Mouse (Mus musculus) liver, embryonic 12.5 days (tissue): Measurements from ENCODE around the gene Serac1. TPM values are rescaled to one million over a fixed set of nuclear protein-coding genes. Genes with fewer than 3 reads are reported as not detected.

Source experiments
- ATAC-seq: fragments of 200-750 bp; cut with Nextera tagmentation; 2 replicates; pipeline ENCODE4 v1.8.0; 2017; ENCODE audit warnings: moderate number of reproducible peaks, mild to moderate bottlenecking, moderate library complexity
- H3K27ac ChIP-seq: fragments of 300-500 bp; sonication (generic); 2 replicates; pipeline ENCODE4 v1.5.1; 2016; ENCODE audit warnings: mild to moderate bottlenecking
- H3K27me3 ChIP-seq: fragments of 300-500 bp; sonication (generic); replicated peaks from 2 replicates; pipeline ENCODE4 v1.6.1; 2016; ENCODE audit warnings: mild to moderate bottlenecking, moderate library complexity
- H3K36me3 ChIP-seq: fragments of 300-500 bp; sonication (generic); 2 replicates; pipeline ENCODE4 v1.6.1; 2016; ENCODE audit warnings: mild to moderate bottlenecking, moderate library complexity
- H3K4me1 ChIP-seq: fragments of 300-500 bp; sonication (generic); 2 replicates; pipeline ENCODE4 v1.6.1; 2016
- H3K4me2 ChIP-seq: fragments of 300-500 bp; sonication (generic); 2 replicates; pipeline ENCODE4 v1.6.1; 2016; ENCODE audit warnings: mild to moderate bottlenecking, moderate library complexity
- H3K4me3 ChIP-seq: fragments of 300-500 bp; sonication (generic); 2 replicates; pipeline ENCODE4 v1.5.1; 2016; ENCODE audit warnings: mild to moderate bottlenecking, moderate library complexity
- H3K9ac ChIP-seq: fragments of 300-500 bp; sonication (generic); 2 replicates; pipeline ENCODE4 v1.6.1; 2016; ENCODE audit warnings: mild to moderate bottlenecking, moderate library complexity
- H3K9me3 ChIP-seq: fragments of 300-500 bp; sonication (generic); replicated peaks from 2 replicates; pipeline ENCODE4 v1.6.1; 2016; ENCODE audit warnings: mild to moderate bottlenecking, moderate library complexity
- WGBS: fragments of 180-500 bp; shearing (Covaris S2); methylation state at CpG from one replicate; pipeline ENCODE4 v1.1.7; 2016; ENCODE audit not compliant: insufficient replicate concordance; 5-methylcytosine and 5-hydroxymethylcytosine counted together
- polyA plus RNA-seq: library from polyadenylated mRNA; unstranded; fragments of >200 nt; fragmentation: Nextera tagmentation; extraction: Ambion mirVana; gene quantifications from 2 replicates; pipeline ENCODE4 v1.2.1, GENCODE M21; 2016

Serac1 gene
- polyA plus RNA-seq, 1 experiment from 2014 or later = 2.2 TPM

DNA sequence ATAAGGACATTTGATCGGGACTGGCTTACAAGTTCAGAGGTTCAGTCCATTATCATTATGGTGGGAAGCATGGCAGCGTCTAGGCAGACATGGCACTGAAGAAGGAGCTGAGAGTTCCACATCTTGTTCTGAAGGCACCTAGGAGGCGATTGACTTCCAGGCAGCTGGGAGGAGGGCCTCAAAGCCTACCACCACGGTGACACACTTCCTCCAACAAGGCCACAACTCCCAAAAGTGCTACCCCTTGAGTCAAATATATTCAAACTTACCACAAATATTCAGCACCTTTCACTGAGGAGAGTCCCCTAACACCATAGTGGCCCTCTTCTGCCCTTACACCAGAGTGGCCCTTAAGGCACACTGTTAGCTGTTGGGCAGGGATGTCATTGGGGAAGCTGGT, 64.6 kb downstream of the Serac1 start:
- Histone ChIP-seq H3K4me2 (no peak overlapping the region), H3K27ac (no peak overlapping the region), H3K27me3 (no peaks in the 10 kb centered on the region), H3K4me1 (peaks cover 20% of the 10 kb centered on the region), H3K9me3 (no peaks in the 10 kb centered on the region), H3K9ac (no peak overlapping the region), H3K4me3 (no peak overlapping the region), H3K36me3 (0 out of 2 replicates have a peak, but pooled peaks cover 4% of the 10 kb centered on the region)
- WGBS = 48% methylated on average over 4 of the region's 4 CpGs
- no peak for ATAC-seq

DNA sequence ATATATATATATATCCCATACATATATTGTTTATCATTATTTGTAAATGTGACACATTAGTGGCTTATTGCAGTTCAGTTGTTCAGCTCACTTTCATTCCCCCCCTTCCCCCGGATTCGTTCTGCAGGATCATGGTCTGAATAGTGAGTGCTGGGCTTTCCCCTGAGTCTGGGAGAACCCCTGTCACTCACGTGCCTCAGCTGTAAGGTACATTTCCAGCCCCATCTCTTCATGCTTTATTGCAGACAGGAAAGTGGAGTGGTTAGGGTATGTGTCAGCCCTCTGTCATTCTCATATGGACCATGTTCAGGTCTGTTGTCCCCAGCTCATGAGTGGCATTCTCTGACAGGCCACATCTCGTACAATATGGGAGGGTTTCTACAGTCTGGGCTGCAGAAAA, 66.5 kb downstream of the Serac1 start:
- ATAC-seq = no peak
- no peak overlapping the region for H3K27ac ChIP-seq
- H3K9me3 ChIP-seq = no peaks in the 10 kb centered on the region
- H3K4me3 ChIP-seq = no peak overlapping the region
- H3K27me3 ChIP-seq = no peaks in the 10 kb centered on the region
- H3K36me3 ChIP-seq = peaks cover 4% of the 10 kb centered on the region; the same call in 1 of the 2 replicates
- H3K9ac ChIP-seq = no peak overlapping the region
- peaks cover 24% of the 10 kb centered on the region for H3K4me1 ChIP-seq
- no peak overlapping the region for H3K4me2 ChIP-seq
- 67% methylated on average over 4 of the region's 4 CpGs for WGBS

DNA sequence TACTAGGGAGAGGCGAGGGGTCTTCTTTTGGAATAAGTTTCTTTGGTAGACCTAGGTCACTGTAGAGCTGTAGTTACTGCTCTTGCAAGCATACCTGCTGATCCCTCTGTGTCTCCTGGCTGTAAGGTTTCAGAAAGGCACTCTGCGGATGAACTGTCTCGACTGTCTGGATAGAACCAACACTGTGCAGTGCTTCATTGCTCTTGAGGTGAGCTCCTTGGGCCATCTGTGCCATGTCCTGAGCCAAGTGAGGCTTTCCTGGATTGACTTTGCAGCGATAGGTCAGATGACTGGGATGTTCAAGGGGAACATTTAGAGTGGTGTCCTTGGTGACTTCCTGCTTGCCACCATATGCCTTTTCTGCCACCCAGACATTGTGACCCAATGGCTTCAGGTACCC, 69.9 kb downstream of the Serac1 start:
- H3K27me3 ChIP-seq = no peaks in the 10 kb centered on the region
- 82% methylated on average over 4 of the region's 4 CpGs for WGBS
- H3K27ac ChIP-seq = no peak overlapping the region
- H3K4me1 ChIP-seq = peaks cover 29% of the 10 kb centered on the region
- no peaks in the 10 kb centered on the region for H3K9me3 ChIP-seq
- no peak for ATAC-seq
- no peak overlapping the region for H3K4me2 ChIP-seq
- H3K36me3 ChIP-seq = peaks cover 4% of the 10 kb centered on the region; the same call in 1 of the 2 replicates
- H3K4me3 ChIP-seq = no peak overlapping the region
- H3K9ac ChIP-seq = no peak overlapping the region

DNA sequence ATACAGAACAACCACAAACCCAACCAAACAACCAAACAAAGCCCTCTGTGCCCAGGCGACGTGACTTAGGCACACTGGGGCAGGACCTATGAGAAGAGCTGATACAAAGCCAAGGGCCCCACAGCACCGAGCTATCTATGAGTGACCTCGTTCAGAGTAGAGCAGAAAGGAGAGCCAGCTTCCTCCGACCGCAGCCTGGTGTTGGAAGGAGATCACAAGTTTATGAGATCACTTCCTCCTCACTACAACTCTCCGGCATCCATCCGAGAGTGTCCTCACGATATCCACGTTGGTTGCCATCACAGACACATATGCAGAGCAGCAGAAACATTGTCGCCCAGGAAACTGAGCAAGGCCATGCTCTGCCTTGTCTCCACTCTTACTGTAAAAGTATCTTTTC, 71.0 kb downstream of the Serac1 start:
- Histone ChIP-seq H3K4me1 (peaks cover 29% of the 10 kb centered on the region), H3K9me3 (no peaks in the 10 kb centered on the region), H3K27ac (0 out of 2 replicates have a peak overlapping the region, but pooled peaks have one; percentile 21), H3K9ac (no peak overlapping the region), H3K36me3 (peaks cover 4% of the 10 kb centered on the region; the same call in 1 of the 2 replicates), H3K4me3 (no peak overlapping the region), H3K4me2 (no peak overlapping the region), H3K27me3 (no peaks in the 10 kb centered on the region)
- 14% methylated on average over 11 of the region's 11 CpGs for WGBS
- no peak for ATAC-seq

DNA sequence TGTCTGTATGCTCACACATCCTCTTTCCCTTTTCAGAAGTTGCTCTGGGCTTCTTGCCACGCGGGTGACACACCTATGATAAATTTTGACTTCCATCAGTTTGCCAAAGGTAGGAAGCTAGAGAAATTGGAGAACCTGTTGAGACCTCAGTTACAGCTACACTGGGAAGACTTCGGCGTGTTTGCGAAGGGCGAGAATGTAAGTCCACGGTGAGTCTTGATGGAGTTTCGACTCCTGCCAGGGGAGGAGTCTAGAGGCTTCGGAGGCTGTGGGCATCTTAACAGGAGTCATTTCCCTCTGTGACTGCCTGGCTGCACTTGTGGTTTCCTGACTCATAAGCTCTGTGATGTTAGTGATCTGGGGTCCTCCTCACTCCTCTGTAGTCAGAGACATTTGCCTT, 71.6 kb downstream of the Serac1 start:
- no peak for ATAC-seq
- Histone ChIP-seq H3K9me3 (no peaks in the 10 kb centered on the region), H3K4me2 (no peak overlapping the region), H3K27ac (no peak overlapping the region), H3K27me3 (no peaks in the 10 kb centered on the region), H3K36me3 (peaks cover 4% of the 10 kb centered on the region; the same call in 1 of the 2 replicates), H3K9ac (no peak overlapping the region), H3K4me3 (no peak overlapping the region), H3K4me1 (peaks cover 29% of the 10 kb centered on the region)
- WGBS = 29% methylated on average over 9 of the region's 9 CpGs

DNA sequence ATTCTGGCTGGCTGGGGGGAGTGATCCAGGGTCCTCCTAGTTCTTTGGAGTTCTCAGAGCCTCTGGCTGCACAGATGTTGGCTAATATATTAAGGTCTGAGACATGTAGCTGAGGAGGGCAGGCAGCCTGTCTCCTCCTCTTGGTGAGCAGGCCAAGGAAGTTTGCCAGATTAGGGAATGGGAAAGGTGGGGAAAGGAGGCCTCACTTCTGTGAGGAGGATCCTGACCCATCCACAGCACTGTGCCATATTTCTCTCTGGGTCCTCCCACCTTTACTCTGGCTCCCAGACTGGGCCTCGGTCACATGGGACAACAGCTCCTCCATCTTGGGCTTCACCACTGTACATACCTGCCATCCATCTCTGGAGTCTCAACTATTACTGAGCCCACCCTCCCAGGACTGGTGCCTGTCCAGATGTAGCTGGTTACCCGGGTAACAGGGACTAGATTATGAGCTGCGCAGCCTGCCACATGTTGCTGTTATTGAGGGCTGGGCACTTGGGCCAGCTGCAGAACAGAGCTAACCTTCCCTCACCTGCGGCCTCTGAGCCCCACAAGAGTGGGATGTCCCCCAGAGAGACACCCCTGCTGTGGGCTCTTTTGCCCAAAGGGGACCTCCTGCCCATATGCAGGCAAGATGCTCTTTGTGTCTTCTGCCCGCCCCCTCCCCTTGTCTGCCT, 72.3 kb downstream of the Serac1 start:
- H3K36me3 ChIP-seq = peaks cover 4% of the 10 kb centered on the region; the same call in 1 of the 2 replicates
- no peak for ATAC-seq
- 68% methylated on average over 5 of the region's 5 CpGs for WGBS
- H3K4me2 ChIP-seq = no peak overlapping the region
- H3K4me3 ChIP-seq = no peak overlapping the region
- no peak overlapping the region for H3K27ac ChIP-seq
- 0 out of 2 replicates have a peak, but pooled peaks cover 5% of the 10 kb centered on the region for H3K27me3 ChIP-seq
- no peaks in the 10 kb centered on the region for H3K9me3 ChIP-seq
- peaks cover 29% of the 10 kb centered on the region for H3K4me1 ChIP-seq
- no peak overlapping the region for H3K9ac ChIP-seq

DNA sequence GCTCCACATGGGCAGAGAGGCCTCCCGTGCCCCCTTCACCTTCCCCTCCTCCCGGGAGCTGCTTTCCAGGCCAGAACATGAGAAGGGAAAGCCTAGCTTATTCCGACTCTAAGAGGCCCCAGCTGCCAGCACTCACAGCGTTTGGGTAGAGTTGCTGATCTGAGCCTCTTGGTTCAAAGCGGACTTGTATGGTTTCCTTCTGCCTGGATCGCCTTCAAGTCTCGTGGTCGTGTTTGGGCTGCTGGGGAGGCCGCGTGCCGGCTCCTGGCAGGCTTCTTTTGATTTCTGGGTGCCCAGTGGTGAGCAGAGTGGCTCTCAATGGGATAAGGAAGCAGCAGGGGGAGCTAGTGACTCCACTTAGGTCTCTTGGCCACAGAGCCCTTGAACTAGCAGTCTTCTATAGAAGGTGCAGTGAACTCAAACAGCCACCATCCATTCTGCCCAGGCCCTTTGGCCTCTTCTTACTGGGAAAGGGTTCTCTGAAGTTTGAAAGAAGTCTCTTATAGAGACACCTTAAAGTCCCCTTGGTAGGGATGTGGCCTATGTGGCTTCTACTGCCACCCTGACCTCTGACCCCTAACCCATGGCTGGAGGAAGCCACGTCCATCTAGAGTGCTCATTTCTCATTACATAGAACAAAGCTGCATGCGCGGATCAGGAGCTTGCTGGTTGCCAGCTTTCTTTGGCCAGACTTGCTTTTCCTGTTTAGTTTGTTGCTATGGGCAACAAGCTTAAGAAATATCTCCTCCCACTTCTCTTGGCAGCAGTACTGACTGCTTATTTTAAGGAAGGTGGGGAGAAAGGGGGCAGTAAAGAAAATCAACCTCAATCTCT, 73.7 kb downstream of the Serac1 start:
- peaks cover 5% of the 10 kb centered on the region; the same call in 1 of the 2 replicates for H3K27me3 ChIP-seq
- no peaks in the 10 kb centered on the region for H3K9me3 ChIP-seq
- H3K36me3 ChIP-seq = peaks cover 1% of the 10 kb centered on the region; the same call in 1 of the 2 replicates
- H3K27ac ChIP-seq = 0 out of 2 replicates have a peak overlapping the region, but pooled peaks have one; percentile 34
- peak overlapping the region; percentile 12; the same call in 1 of the 2 replicates for H3K9ac ChIP-seq
- H3K4me2 ChIP-seq = peak overlapping the region; percentile 44
- peaks cover 29% of the 10 kb centered on the region for H3K4me1 ChIP-seq
- no peak overlapping the region for H3K4me3 ChIP-seq
- peak; percentile 42; the same call in 1 of the 2 replicates for ATAC-seq
- 41% methylated on average over 14 of the region's 14 CpGs for WGBS

DNA sequence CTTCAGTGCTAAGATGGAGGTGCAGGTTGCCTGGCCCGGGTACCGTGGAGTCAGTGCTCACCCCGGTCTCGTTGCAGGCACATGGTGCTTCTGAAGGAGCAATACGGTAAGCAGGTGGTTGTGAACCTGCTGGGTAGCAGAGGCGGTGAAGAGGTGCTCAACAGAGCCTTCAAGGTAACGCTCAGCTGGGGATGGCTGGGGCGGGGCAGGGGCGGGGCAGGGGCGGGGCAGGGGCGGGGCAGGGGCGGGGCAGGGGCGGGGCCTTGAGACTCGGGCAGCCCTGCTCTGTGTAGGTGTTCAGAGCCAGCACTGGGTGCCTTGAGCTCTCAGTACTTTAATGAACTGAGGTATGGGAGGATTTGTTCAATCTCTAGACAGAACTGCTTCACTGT, 74.3 kb downstream of the Serac1 start:
- peak; percentile 76 for ATAC-seq
- H3K4me3 ChIP-seq = no peak overlapping the region
- no peaks in the 10 kb centered on the region; the same call in 1 of the 2 replicates for H3K36me3 ChIP-seq
- peak overlapping the region; percentile 44 for H3K4me2 ChIP-seq
- H3K27ac ChIP-seq = no peak overlapping the region
- H3K9ac ChIP-seq = no peak overlapping the region
- H3K9me3 ChIP-seq = no peaks in the 10 kb centered on the region
- H3K27me3 ChIP-seq = peaks cover 5% of the 10 kb centered on the region; the same call in 1 of the 2 replicates
- H3K4me1 ChIP-seq = peaks cover 29% of the 10 kb centered on the region
- 14% methylated on average over 9 of the region's 14 CpGs for WGBS

DNA sequence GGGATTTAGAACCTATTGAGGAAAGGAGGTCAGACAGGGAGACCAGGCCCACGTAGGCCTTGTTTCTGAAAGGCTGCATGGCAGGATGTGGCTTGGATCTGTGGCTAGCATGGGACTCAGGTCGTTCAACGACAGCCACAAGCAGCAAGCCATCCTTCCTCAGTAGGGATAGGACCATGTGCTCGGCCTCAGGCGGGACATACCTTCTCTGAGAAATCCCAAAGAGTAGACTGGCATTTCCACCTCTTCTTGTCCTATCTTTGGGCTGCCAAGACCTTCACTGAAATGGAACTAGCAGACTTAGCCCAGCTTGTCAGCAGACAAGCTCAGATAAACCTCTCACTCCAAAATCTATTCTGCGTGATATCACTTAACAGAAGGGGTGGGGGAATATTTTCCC, 75.9 kb downstream of the Serac1 start:
- Histone ChIP-seq H3K4me2 (no peak overlapping the region), H3K27ac (no peak overlapping the region), H3K4me1 (peaks cover 29% of the 10 kb centered on the region), H3K4me3 (no peak overlapping the region), H3K9ac (no peak overlapping the region), H3K36me3 (no peaks in the 10 kb centered on the region; the same call in 1 of the 2 replicates), H3K9me3 (no peaks in the 10 kb centered on the region), H3K27me3 (peaks cover 5% of the 10 kb centered on the region; the same call in 1 of the 2 replicates)
- WGBS = 42% methylated on average over 6 of the region's 6 CpGs
- ATAC-seq = no peak

DNA sequence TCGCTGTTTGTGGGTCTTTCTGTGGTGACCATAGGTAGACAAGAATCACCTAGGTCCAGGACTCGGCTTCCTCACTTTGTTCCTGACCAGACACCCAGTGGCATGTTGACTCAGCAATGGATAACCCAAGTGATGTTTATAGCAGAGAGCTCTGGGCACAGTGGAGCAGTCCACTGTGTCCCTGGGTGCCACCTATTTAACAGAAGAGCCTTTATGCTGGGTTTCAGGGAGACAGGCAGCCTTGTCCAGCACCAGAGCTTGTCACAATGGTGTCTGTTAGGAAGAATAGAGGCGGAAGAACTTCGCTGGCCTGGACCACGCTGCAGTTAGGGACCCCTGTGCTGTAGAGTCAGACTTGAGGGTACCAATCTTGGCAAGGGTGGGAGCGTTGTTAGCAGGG, 77.0 kb downstream of the Serac1 start:
- Histone ChIP-seq H3K9me3 (no peaks in the 10 kb centered on the region), H3K27ac (no peak overlapping the region), H3K36me3 (no peaks in the 10 kb centered on the region), H3K4me2 (no peak overlapping the region), H3K4me3 (no peak overlapping the region), H3K4me1 (peaks cover 19% of the 10 kb centered on the region), H3K27me3 (peaks cover 5% of the 10 kb centered on the region; the same call in 1 of the 2 replicates), H3K9ac (no peak overlapping the region)
- no peak for ATAC-seq
- WGBS = 73% methylated on average over 6 of the region's 6 CpGs

DNA sequence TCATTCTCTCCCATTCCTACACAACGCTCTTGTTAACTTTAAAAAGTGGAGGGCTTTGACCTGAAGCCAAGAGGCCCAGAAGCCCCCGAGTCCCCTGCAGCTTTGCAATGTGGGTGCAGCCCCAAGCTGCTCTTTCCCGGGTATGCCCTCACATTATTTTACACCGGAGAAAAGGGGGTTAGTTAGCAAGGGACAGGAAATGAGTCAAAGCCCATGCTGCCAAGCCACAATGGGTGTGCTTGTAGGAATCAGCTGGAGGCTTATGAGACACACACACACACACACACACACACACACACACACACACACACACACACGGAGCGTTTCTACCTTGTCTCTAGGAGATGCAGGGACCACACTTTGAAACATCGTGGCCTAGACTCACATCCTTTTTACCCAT, 77.7 kb downstream of the Serac1 start:
- Histone ChIP-seq H3K9me3 (no peaks in the 10 kb centered on the region), H3K4me1 (peaks cover 17% of the 10 kb centered on the region), H3K27me3 (peaks cover 5% of the 10 kb centered on the region; the same call in 1 of the 2 replicates), H3K4me2 (no peak overlapping the region), H3K36me3 (no peaks in the 10 kb centered on the region), H3K9ac (no peak overlapping the region), H3K4me3 (no peak overlapping the region), H3K27ac (no peak overlapping the region)
- ATAC-seq = no peak
- WGBS = 33% methylated on average over 7 of the region's 7 CpGs

DNA sequence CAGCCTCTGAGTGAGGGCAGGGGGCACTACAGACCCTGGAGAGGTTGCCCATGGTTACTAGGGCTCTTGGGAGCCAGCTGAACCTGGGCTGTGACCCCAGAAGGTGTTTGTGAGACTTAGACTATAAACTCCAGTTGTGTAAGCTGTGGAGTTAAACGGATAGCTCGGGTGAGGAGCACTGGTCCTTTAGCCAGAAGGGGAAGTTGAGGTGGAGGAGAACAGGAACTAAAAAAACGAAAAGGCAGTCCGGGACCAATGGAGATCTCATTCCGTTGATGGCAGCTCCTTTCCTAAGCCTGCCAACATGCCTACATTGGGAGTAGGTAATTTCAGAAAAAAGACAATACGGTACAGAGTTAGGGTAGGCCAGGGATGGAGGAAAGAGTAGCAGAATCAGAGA, 78.2 kb downstream of the Serac1 start:
- WGBS = 39% methylated on average over 6 of the region's 6 CpGs
- ATAC-seq = no peak
- H3K9ac ChIP-seq = no peak overlapping the region
- no peaks in the 10 kb centered on the region for H3K36me3 ChIP-seq
- H3K4me3 ChIP-seq = no peak overlapping the region
- H3K4me1 ChIP-seq = peaks cover 15% of the 10 kb centered on the region
- no peaks in the 10 kb centered on the region for H3K9me3 ChIP-seq
- no peak overlapping the region for H3K4me2 ChIP-seq
- peaks cover 5% of the 10 kb centered on the region; the same call in 1 of the 2 replicates for H3K27me3 ChIP-seq
- no peak overlapping the region for H3K27ac ChIP-seq
